Mouse (Mus musculus): ENCODE measurements around the gene Actn4. TPM values are rescaled to one million over a fixed set of nuclear protein-coding genes. Genes with fewer than 3 reads are reported as not detected.

The Actn4 gene
- polyA plus RNA-seq, 1 experiment from 2014 or later: 216 TPM

GRCm38 (mm10) chr7:28944756-28945415 lies 17.3 kb downstream of the Actn4 start:
- Histone ChIP-seq H3K36me3 (ENCODE audit: control insufficient read depth, insufficient read depth, low read length) (no peaks in the 10 kb centered on the region), H3K27me3 (ENCODE audit: control insufficient read depth, insufficient read depth, low read length) (no peaks in the 10 kb centered on the region), H3K9ac (ENCODE audit: low read length) (peak overlapping the region; percentile 35; the same call in 1 of the 2 replicates), H3K9me3 (ENCODE audit: control insufficient read depth, low read length) (no peaks in the 10 kb centered on the region), H3K27ac (replicated peaks) (peak overlapping the region; percentile 83), H3K4me2 (replicated peaks; ENCODE audit: low read depth) (0 out of 2 replicates have a peak overlapping the region, but pooled peaks have one; percentile 17), H3K4me3 (ENCODE audit: low read depth, low read length) (no peak overlapping the region), H3K4me1 (replicated peaks; ENCODE audit: control insufficient read depth, insufficient read depth) (peaks cover 40% of the 10 kb centered on the region)
- ATAC-seq (ENCODE audit: low FRiP score, low TSS enrichment) (no peak), DNase-seq (ENCODE audit: low spot score) (no peak)
- WGBS: 45% methylated on average over 6 of the region's 6 CpGs
- TF ChIP-seq CTCF (IDR thresholded peaks at IDR 0.05; ENCODE audit: low read depth) (no peak), EP300 (optimal IDR thresholded peaks at IDR 0.05) (no peak)

DNA sequence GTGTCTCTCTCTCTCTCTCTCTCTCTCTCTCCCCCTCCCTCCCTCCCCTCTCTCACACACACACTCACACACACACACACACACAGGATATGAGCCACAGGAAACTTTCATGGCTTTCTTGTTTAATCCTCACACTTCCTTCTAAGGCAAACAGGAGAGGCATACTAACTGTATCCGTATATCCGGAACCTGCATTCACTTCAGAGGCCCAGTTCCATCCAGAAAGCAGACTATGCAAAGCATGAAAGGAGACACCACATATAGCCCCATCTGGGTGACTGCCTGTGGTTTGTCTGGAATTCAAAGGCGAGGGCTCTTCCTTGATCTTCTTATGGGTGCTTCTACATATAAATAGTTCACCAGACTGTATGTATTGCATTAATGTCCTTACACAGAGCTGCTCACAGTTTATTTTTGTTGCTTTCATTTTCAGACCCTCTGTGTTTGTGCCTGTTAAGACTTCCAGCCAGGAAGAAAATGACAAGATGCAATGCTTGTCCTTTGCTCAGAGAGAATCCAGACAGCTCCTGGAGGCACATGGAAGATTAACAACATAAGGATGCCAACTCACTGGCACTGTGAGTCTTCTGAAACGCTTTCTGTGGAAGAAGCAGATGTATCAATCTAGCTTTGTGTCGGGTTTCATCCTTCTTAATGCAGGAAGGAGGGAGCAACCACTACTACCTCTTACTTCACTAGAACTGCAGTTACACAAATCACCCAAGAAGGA lies 18.5 kb downstream of the Actn4 start:
- 34% methylated on average over 5 of the region's 5 CpGs for WGBS
- H3K27me3 ChIP-seq (ENCODE audit: control insufficient read depth, insufficient read depth, low read length): no peaks in the 10 kb centered on the region
- peak; percentile 16; the same call in 1 of the 2 replicates for ATAC-seq (ENCODE audit: low FRiP score, low TSS enrichment)

DNA sequence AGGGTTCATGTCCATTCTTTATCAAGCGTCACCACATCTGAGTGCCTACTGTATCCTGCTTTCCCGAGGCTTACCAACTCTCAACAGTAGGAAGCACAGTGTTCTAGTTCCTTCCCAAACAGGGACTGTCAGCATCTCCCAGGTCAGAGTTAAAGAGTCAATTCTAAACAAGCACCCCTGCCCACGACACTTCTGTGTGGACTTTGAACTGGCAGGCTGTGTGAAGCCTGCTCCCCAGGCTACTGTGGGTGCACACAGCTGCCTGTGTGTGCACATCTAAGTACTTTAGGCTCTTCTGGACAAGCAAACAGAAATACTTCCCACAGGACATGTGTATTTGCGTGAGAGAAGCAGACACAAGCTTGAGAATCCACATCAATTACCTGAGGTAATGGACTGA lies 20.6 kb downstream of the Actn4 start:
- H3K9me3 ChIP-seq (ENCODE audit: control insufficient read depth, low read length): no peaks in the 10 kb centered on the region
- H3K4me3 ChIP-seq (ENCODE audit: low read depth, low read length): no peak overlapping the region
- no peak overlapping the region for H3K4me2 ChIP-seq (replicated peaks; ENCODE audit: low read depth)
- H3K27ac ChIP-seq (replicated peaks): peak overlapping the region; percentile 86
- TF ChIP-seq EP300 (optimal IDR thresholded peaks at IDR 0.05) (no peak), CTCF (IDR thresholded peaks at IDR 0.05; ENCODE audit: low read depth) (no peak)
- peak overlapping the region; percentile 31; the same call in 1 of the 2 replicates for H3K9ac ChIP-seq (ENCODE audit: low read length)
- H3K36me3 ChIP-seq (ENCODE audit: control insufficient read depth, insufficient read depth, low read length): no peaks in the 10 kb centered on the region
- no peaks in the 10 kb centered on the region for H3K27me3 ChIP-seq (ENCODE audit: control insufficient read depth, insufficient read depth, low read length)
- 41% methylated on average over 4 of the region's 4 CpGs for WGBS
- peak; percentile 27 for DNase-seq (ENCODE audit: low spot score)
- H3K4me1 ChIP-seq (replicated peaks; ENCODE audit: control insufficient read depth, insufficient read depth): peaks cover 40% of the 10 kb centered on the region
- no peak for ATAC-seq (ENCODE audit: low FRiP score, low TSS enrichment)

More for the DNA sequence above, 18.5 kb downstream of the Actn4 start:
- H3K4me3 ChIP-seq (ENCODE audit: low read depth, low read length): no peak overlapping the region
- TF ChIP-seq EP300 (optimal IDR thresholded peaks at IDR 0.05) (no peak), CTCF (IDR thresholded peaks at IDR 0.05; ENCODE audit: low read depth) (no peak)
- no peak for DNase-seq (ENCODE audit: low spot score)
- H3K27ac ChIP-seq (replicated peaks): peak overlapping the region; percentile 77
- H3K9me3 ChIP-seq (ENCODE audit: control insufficient read depth, low read length): no peaks in the 10 kb centered on the region
- H3K4me1 ChIP-seq (replicated peaks; ENCODE audit: control insufficient read depth, insufficient read depth): peaks cover 39% of the 10 kb centered on the region
- no peaks in the 10 kb centered on the region for H3K36me3 ChIP-seq (ENCODE audit: control insufficient read depth, insufficient read depth, low read length)
- no peak overlapping the region for H3K9ac ChIP-seq (ENCODE audit: low read length)
- H3K4me2 ChIP-seq (replicated peaks; ENCODE audit: low read depth): no peak overlapping the region

- DNase-seq (ENCODE audit: low spot score) (no peak), ATAC-seq (ENCODE audit: low FRiP score, low TSS enrichment) (no peak)
- no peak for TF ChIP-seq EP300 (optimal IDR thresholded peaks at IDR 0.05)
- TF ChIP-seq CTCF (IDR thresholded peaks at IDR 0.05; ENCODE audit: low read depth): no peak
- H3K27ac ChIP-seq (replicated peaks): peak overlapping the region; percentile 86
- no peak overlapping the region for H3K4me3 ChIP-seq (ENCODE audit: low read depth, low read length)
- no peak overlapping the region; the same call in 1 of the 2 replicates for H3K9ac ChIP-seq (ENCODE audit: low read length)
- no peaks in the 10 kb centered on the region for H3K9me3 ChIP-seq (ENCODE audit: control insufficient read depth, low read length)
- H3K27me3 ChIP-seq (ENCODE audit: control insufficient read depth, insufficient read depth, low read length): no peaks in the 10 kb centered on the region
- no peaks in the 10 kb centered on the region for H3K36me3 ChIP-seq (ENCODE audit: control insufficient read depth, insufficient read depth, low read length)
- H3K4me2 ChIP-seq (replicated peaks; ENCODE audit: low read depth): no peak overlapping the region
- H3K4me1 ChIP-seq (replicated peaks; ENCODE audit: control insufficient read depth, insufficient read depth): peaks cover 40% of the 10 kb centered on the region
- WGBS: 45% methylated on average over 4 of the region's 4 CpGs
Observed at GRCm38 (mm10) chr7:28941129-28941528, 21.0 kb downstream of the Actn4 start.

DNA sequence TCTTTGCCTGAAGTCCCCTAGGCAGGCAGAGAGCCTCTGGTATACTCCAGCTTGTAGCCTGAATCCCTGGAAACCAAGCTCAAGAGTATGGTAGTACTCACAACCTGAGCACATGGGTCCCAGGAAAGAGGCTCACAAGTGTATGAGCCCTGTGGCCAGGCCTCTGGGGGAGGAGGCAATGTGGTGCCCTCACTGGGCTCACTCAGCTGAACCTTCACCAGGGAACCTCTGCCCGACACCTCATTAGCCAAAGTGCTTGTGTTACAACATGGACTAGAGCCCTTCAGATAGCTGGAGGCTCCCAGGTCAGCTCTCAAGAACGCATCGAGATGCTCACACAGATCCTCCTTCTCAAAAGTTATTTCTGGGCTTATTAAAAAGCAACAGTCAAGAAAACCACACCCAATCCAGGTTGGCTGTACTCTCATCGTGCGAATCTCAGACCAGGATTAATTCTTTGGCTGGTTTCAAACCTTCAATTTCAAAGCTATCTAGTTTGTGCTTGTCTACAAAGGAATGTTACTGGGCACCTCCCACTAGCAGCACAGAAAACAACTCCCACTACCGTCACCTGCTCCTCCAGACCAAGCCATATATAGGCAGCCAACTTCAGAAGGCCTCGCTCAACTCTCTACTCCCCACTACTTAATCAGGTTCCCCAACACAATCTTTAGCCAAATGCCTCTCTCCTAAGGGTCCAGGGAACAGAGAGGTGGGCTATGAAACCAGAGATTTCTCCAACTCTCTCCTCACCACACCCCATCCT lies 22.5 kb downstream of the Actn4 start:
- 0 out of 2 replicates have a peak, but pooled peaks have one; percentile 61 for ATAC-seq (ENCODE audit: low FRiP score, low TSS enrichment)
- peak overlapping the region; percentile 86 for H3K27ac ChIP-seq (replicated peaks)
- H3K4me2 ChIP-seq (replicated peaks; ENCODE audit: low read depth): no peak overlapping the region
- WGBS: 44% methylated on average over 7 of the region's 7 CpGs
- no peak overlapping the region for H3K9ac ChIP-seq (ENCODE audit: low read length)
- TF ChIP-seq CTCF (IDR thresholded peaks at IDR 0.05; ENCODE audit: low read depth) (no peak), EP300 (optimal IDR thresholded peaks at IDR 0.05) (no peak)
- H3K36me3 ChIP-seq (ENCODE audit: control insufficient read depth, insufficient read depth, low read length): peaks cover 2% of the 10 kb centered on the region; the same call in 1 of the 2 replicates
- no peaks in the 10 kb centered on the region for H3K27me3 ChIP-seq (ENCODE audit: control insufficient read depth, insufficient read depth, low read length)
- H3K4me3 ChIP-seq (ENCODE audit: low read depth, low read length): no peak overlapping the region
- H3K4me1 ChIP-seq (replicated peaks; ENCODE audit: control insufficient read depth, insufficient read depth): peaks cover 32% of the 10 kb centered on the region
- H3K9me3 ChIP-seq (ENCODE audit: control insufficient read depth, low read length): no peaks in the 10 kb centered on the region
- DNase-seq (ENCODE audit: low spot score): no peak
